Mouse (Mus musculus) kidney, adult 8-10 months (tissue): ENCODE data around the gene Cdk15.

Experiments
- DNase-seq, 2 experiments: peaks; one replicate each; pipeline ENCODE4 v3.0.0; 2022

The Cdk15 gene

DNA sequence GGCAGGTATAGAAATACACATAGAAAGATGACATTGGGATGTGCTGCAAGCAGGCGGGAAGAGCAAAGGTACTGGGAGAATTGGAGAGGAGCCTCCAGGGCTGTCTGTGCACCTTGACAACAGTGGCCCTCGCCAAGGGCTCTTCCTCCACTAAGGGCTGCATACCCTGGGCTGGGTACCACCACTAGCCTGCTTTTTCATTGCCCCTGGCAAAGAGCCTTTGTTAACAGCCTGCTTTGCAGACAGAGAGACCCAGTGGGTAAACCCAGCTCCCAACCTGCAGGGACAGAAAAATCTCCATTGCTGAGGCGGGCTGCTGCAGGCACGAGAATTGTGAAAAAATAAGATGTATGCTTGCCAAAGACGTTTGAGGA is 76.7 kb downstream of the Cdk15 start:
- DNase-seq, result no peak

DNA sequence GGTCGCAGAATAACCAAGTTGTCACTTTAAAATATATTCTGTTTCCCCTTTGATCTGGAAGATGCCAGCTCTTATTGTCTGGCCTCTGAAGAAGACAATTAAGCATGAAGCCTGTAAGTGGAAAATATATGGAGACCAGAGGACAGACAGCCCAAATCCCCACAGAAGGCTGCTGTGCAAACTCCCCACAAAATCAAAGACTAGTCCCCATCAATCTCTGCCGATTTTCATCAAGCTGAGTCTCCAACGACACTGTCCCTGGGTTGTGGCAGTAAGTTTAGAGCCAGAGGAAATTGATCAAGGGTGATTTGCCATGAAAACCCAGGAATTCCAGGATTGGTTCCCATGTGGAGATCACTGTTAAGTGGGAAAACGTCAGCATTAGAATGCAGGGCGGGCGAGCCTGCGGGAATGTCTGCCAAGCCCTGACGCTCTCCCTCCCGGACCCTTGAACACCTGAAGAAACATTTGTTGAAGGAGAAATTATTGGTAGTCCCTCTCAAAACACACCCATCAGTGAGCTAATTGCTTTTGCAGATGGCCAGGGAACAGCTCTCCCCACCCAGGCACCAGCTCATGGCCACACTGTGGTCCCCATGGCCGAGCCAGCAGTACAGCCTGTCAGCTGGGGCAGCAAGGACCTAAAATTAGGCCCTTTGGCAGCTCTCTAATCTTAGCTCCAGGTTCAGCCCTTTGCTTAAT is 77.3 kb downstream of the Cdk15 start:
- DNase-seq, result no peak

DNA sequence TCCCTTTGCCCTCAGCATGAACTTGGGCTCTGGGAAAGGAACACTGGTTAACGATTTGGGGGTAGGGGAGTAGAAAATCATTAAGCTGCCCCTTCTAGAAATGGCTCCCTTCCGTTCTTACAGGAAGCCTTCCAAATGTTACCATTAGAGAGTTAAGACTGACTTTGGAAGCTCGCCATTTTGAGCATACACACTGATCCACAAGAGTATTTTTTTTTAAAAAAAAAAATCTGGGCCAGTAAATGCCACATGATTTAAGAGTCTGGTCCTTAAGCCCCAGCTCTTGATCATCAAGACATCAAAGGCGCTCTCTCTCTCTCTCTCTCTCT is 77.8 kb downstream of the Cdk15 start:
- peak; percentile 19 to 25 for DNase-seq

DNA sequence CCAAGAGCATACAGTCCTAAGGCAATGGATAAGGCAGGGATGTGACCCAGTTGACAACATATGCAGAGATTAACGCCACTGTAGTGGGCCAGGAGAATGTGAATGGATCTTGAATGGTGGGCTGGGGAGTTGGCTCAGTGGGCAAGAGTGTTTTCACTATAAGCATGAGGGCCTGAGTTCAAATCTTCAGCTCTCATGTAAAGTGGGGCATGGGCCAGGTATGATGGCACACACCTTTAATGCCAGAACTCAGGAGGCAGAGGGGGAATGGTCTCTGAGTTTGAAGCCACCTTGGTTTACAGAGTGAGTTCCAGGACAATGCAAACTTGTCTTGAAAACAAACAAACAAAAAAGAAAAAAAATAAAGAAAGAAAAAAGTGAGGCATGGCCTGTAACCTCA is 79.5 kb downstream of the Cdk15 start:
- no peak for DNase-seq

DNA sequence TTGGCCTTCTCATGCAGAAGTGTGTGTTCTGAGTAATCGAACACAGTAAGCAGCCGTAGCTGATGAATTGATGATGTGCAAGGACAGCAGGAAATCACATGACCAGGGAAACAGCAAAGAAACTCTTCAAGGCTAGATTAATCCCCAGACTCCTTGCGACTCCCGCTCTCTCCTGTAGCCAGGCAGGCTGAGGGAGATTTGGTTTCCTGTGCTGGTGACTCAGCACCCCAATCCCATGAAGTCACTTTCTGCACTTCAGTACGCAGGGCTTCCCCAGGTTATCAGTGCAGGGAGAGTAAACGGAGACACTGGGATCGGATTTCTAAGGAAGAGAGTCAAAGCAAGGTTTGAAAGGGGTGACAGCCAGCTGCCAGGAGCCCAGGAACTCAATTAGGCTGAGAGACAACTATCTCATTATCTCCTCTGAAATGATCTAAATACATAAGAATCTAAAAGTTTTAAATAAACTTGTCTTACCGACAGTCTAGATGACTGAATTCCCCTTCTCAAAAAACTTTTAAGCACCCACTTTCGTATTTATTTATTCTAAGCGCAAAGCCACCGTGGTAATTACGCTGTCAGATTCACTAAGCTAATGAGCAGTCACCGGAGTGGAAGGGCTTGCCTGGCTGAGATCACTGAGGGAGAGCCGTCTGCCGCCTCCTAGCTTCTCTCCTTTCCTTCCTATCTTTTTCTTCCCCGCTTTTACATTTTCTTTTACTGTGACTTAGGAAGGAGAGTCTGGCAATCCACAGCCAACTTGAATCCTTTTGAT is 84.3 kb downstream of the Cdk15 start:
- DNase-seq, result no peak

DNA sequence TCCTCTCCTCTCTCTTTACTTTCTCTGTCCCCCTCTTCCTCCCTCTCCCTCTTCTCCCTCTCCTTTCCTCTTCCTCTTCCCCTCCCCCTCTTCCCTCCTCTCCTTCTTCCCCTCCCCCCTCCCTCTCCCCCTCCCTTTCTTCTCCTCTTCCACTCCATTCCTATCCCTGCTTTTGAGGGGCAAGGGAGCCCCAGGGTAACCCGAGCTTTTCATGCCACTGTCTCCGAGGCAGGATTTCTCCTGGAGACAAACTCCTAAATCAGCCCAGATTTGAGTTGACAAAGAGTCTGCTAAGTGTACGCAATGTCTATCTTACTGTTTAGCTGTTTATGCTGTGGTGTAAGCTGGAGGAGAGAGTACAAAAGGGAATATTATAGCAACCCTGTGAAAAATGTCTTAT is 85.0 kb downstream of the Cdk15 start:
- no peak for DNase-seq

DNA sequence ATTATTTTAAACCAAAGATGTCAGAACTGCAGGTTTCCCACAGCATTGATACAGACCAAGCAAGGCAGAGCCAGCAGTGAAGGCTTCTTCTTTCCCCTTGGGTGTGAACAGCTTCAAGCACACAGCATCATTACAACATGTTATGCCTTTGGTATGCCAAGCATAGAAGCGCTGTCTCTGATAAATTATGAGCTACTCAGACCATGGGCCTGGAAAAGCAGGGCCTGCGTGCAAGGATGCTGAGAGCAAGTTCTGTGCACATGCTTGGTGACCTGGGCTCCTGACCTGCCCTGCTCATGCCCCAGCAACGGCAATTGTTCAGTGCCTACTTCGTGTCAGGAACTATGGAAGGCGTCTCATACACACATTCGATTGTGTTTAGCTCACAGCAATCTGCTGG is 85.4 kb downstream of the Cdk15 start:
- DNase-seq, result no peak

DNA sequence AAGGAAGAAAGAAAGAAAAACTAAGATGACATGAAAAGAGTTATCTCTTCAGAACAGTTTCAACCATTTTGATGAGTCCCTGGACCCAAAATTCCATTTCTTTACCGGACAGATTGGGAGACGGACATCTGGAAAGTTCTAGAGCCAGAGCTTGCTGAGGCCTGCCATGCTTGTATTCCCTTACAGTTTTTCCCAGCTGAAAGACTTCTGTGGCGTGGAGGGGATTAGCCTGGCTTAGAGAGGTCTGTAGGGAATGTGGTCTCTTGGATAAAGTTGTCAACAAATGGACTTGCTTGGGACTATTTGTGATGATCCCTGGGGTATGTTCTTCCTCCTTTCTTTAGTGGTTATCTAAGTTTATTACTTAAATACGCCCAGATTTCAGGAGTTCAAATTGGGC is 96.0 kb downstream of the Cdk15 start:
- DNase-seq, result no peak

DNA sequence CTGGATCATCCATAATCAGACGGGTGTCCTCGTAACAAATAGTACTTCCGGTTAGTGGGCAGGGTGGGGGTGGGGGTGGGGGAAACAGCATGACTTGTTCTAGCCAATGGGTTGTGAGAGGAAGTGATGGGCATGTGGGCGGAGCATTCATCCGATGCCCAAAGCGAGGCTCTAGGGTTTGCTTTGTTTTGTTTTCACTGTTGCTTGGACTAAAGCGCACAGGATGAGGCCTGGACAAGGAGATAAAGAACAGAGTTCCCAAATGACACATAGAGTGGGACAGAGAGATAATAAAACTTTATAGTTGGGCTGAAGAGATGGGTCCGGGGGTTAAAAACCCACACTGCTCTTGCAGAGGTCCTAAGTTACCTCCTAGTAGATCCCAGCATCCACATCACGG is 98.7 kb downstream of the Cdk15 start:
- no peak for DNase-seq

DNA sequence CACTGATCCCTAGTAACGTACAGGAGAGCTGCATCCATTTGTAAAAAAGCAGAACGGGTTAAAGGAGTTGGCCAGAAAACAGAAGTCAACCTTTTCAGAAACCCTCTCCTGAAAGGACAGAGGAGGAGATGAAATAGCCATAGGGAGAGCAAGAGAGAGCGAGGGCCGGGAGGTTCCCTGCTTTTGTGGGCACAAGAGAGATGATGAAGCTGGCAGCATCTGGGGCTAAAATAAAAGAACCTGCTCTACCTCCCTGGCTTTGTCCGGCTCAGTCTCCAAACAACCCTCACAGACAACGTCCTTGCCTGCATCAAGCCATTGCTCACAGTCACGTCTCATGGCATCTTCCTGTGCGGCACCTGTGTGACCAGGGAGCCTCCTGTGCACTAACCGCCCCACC is 102.4 kb downstream of the Cdk15 start:
- DNase-seq, result no peak

DNA sequence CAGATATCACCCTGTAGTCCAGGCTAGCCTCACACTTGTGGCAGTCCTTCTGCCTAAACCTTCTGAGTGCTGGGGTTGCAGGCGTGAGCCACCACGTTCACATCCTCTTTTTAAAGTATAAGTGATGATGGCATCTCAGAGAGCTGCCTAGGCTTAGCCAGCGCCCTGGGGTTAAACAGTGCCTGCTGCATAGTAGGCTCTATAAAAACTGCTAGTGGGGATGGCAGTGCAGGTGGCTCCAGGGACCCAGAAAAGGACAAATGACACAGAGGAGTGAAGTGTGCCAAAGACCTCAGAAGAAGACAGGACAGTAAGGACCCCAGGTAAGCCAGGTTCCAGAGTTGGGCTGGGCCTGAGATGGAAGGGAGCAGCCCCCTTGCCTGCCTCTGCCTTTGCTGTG is 104.1 kb downstream of the Cdk15 start:
- no peak for DNase-seq

DNA sequence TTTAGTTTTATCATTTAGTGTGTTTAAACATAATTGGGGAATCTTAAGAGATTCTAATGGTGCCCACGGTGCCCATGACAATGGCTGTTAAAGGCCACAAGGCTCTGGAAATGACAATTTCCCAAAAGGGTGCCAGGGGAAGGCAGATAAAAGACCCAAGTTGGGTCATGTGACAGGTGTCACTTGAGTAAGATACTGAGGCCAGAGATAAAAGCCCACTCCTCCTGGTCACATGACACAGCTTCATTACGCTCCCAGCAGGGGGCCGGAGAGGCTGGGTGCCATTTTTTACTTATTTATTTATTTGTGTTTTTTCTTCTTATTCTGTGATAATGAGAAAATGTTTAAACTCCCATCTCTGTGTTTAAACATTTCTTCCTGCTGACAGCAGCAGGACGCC is 104.8 kb downstream of the Cdk15 start:
- DNase-seq, result no peak

DNA sequence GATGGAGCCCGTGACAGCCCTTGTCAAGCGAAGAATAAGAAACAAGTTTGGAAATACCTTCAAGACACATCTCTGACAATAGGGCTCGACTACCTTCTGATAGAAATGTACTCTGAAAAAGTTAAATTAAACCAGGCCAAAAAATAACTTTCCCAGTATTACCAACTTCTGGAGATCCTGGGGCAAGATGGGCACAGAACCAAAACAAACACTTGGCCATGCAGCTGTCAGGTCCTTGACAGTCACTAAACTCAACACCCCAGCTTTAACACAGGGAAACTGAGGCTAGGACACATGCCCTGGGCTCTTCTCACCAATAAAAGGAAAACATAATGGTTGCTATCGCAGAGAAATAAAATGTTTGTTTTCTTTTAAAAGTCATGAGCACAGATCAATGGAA is 105.3 kb downstream of the Cdk15 start:
- DNase-seq, result no peak

DNA sequence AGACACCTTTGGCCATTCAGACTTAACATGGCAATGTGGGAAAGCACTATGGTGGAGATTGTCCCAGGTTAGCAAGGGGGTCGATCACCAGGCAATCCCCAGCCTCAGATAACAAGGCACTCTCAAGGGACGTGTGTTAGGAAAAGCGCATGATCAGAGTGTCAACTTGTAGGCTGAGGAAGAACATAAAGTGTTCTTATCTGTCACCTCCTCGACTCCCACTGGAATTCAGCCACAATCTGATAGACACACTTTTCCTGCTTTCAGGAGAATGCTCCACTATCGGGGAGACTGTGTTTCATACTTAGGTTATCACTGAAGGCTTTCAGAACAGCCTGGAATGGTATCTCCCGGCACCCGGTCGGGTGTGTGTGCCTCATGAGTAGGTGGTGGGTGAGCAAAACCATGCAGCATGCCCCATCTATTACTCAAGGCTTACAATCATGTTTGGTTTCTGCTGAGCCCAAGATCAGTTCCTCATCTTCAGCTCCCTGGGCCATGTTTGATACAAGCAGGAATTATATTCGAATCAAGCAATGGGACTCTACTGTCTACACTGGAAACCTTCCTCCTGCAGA is 107.8 kb downstream of the Cdk15 start:
- no peak for DNase-seq

DNA sequence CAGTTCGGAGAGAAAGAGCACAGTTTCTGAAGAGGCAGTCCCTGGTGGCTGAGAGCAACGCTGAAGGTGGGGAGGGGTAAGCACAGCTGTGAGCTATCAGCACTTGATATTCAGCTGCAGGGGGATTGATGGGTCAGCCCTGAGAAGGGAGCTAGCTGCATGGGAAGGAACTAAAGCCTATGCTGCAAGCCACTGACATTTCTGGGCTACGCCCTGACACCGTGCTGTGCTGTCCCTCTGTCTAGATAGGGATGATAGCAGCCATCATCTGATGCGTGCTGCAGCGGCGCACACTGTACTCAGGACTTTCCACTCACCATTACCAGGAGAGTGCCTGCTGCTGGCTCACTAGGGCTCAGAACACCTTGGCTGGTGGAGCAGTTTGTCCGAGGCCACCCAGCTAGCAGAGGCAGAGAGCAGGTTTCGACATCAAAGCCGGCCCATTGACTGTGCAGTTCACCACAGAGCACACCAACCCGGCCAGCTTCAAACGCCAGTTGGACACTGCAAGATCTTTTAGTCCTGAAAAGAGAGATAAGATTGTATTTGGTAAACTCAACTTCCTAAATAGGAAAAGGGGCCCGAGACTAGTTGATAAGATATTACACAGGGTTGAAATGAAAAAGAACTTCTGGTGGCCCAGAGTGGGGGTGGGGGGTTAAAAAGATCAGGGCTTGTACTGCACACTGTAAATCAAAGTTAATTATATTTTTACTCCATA is 111.4 kb downstream of the Cdk15 start:
- no peak for DNase-seq

DNA sequence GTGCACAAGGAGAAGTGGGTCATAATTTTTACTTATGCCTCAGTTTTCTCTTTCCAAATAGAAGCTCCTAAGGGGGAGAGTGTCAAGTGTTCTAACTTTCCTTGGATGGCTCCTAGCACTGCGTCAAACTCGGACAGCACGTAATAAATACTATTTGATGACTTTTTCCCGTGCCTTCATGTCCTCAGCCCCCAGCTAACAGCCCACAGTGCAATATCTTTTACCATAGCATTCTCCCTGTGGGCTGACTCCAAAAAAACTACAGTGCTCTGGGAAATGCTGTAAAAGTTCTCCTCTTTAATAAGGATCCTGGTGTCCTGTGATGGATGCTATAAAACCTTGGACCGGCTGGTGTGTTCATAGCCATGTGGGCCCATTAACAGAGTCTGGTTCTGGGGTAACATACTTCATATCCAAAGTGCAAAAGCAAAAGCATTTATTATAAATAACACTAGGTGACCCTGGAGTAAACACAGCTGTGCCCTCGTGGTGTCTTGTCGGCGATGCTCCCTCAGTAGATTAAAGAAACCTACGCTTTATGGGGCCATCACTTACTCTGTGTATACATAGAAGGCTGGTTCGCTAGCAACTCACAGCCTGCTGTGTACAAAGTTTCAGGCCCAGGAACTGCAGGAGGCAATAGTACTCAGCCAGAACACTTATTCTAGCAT is 112.1 kb downstream of the Cdk15 start:
- no peak for DNase-seq

DNA sequence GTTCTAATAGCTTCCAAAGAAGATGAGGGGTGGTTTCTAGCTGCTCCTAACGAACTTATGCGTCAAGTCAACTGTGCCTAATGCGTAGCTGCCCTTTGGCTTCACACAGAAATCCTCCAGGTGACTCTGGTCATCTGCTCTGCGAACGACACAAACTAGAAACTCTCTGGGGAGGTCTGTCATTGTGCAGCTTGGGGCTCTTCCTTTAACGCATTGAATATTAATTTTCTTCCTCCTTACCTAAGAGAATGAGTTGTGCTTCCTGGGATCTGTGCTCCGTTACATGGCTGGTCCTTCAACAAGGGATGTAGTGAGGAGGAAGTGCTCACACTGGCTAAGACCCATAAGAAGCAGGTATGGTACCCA is 112.6 kb downstream of the Cdk15 start:
- DNase-seq, result no peak

DNA sequence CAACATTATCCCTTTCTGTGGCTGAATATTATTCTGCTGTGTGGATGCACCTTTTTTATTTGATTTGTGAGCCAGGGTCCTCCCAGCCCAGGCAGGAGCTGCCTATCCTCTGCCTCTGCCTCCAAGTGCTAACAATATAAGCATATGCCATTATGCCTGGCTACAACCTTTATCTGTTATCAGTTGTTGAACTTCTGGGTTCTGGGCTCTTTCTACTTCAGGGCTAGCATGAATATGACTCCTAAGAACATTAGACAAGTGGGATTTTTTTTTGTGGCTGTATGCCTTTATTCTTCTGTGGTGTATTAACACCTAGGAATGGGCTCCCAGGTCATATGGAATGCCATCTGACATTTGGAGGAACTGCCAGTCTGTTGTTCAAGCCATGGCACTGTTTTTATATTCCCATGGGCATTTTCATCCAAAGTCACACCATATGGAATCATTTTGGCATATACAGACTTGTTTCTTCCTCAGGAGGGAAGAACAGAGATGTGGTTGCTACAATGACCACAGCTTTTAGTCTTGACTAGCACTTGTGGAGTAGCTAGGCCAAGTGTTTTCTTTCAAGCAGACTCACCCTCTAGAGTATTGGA is 113.7 kb downstream of the Cdk15 start:
- DNase-seq, result no peak

DNA sequence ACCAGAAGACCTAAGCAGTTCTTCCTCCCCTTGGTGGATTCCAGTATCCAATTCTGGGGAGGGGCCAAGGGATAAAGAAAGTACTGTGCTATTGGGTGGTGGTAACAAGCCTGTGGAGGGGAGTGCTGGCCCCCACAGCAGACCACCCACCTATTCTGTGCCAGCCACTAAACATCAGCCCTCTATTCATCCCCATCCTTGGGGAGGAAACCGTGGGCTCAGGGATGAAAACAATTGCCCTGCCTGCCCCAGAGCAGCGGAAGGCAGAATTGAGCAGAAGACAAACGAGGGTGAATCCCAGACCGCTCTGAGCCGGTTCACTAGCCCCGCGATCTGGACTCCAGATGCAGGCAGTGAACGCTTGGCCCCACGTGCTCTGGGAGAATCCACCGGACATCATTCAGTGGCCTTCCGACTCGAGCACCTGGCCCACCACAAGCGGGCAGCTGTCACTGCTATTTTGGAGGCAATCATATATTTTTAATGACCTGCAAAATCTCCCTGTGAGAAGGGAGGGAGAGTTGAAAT is 119.4 kb downstream of the Cdk15 start:
- DNase-seq, result no peak

DNA sequence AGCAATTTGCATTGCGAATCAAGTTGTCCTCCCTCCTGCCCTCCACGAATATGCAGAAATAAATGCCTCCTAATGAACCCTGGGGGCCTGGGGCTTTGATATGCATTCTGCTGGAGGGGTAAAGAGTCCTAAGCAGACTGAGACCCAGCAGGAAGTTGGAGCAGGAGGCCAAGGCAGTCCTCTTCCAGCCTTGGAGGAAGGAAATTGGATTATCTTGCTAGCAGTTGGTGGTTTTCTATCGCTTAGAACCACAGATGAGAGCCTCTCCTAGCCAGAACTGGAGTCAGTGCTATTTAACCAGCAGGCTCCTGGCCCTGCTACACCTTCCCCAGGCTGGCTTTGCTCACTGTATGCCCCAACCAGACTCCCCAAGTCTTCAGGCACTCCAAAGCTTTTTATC is 119.9 kb downstream of the Cdk15 start:
- DNase-seq, result no peak

DNA sequence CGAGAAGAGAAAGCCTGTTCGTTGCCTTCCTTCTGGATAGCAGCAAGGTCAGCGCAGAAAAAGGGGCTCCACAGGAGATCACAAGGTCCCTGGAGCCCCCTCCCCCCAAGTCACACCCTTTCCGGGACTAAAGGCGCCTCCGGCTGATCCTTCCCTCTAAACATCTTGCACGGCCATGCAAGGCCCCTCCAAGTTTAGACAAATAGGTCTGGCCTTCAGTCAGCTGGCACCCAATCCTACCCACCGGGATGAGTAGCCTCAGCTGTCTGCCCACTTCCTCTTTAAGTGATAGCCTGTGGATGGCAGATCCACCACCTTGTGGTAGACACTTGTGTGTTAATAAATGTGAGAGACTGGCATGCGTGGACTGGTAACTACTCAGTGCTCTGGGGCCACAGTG is 120.6 kb downstream of the Cdk15 start:
- DNase-seq, result no peak

DNA sequence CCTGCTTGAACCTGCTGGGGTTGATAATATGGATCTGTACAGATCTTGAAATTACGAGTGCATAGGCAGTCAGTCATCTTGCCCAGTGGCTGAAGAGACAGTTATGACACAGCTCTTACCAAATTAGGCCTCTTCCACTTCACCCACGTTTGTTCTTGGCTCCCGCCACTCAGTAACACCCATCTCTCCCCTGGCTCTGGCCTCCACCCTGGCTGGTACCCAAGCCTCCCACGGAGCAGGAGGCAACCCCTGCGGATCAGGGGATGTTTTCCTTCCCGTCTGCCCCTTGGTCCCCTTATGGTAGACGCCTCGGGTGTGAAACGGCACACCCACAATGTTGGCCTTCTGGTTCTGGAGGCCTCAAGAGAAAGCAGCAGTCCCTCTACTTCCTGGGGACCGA is 124.2 kb downstream of the Cdk15 start:
- no peak for DNase-seq

DNA sequence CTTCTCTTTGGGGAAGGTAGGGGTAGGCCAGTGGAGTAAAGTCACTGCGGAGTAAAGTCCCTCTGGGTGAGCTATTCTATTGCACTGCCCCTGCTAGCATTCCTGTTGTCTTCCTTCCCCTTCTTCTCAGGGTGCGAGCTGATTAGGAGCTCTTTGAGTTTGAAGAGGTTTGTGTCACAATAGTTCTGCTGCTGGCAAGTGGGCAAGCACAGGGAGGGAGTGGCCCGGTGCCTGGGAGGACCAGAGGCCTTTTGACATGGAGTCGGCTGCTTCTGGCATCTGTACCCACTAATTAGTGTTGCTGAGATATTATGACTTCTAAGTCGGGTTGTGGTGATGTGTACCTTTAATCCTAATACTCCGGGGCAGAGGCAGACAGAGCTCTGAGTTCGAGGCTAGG is 124.8 kb downstream of the Cdk15 start:
- DNase-seq, result no peak
